Mouse (Mus musculus): ENCODE results near the gene Drd4. TPM values are rescaled to one million over a fixed set of nuclear protein-coding genes. Genes with fewer than 3 reads are reported as not detected.
"Not testable (repeated sequence)": the region's sequence is repeated elsewhere in the genome, so short reads cannot be mapped to it uniquely, and the experiment has no call there.

The Drd4 gene
- polyA plus RNA-seq (2015; fragmentation: Nextera tagmentation; extraction: Ambion mirVana): 0.35 and 0.40 TPM in 2 replicates

GRCm38 (mm10) chr7:141291921-141292582, at the start of gene Drd4:
Gene Drd4 (plus strand): TSS chr7:141292006.
- Histone ChIP-seq H3K9ac (peak within 1 kb of the TSS; percentile 51), H3K4me1 (replicated peaks) (peaks cover 22% of the 10 kb centered on the region), H3K9me3 (no peaks in the 10 kb centered on the region), H3K36me3 (no peaks in the 10 kb centered on the region), H3K27me3 (replicated peaks) (peaks cover 50% of the 10 kb centered on the region), H3K4me2 (replicated peaks) (peak within 1 kb of the TSS; percentile 97), H3K27ac (no peak within 1 kb of the TSS), H3K4me3 (replicated peaks) (peak within 1 kb of the TSS; percentile 52)
- ATAC-seq: peak; percentile 60; the same call in 1 of the 2 replicates
- 4% methylated on average over 46 of the region's 46 CpGs for WGBS

- WGBS: 88% methylated on average over 4 of the region's 4 CpGs
Measured at GRCm38 (mm10) chr7:141250486-141250885, 41.3 kb upstream of the Drd4 start.

DNA sequence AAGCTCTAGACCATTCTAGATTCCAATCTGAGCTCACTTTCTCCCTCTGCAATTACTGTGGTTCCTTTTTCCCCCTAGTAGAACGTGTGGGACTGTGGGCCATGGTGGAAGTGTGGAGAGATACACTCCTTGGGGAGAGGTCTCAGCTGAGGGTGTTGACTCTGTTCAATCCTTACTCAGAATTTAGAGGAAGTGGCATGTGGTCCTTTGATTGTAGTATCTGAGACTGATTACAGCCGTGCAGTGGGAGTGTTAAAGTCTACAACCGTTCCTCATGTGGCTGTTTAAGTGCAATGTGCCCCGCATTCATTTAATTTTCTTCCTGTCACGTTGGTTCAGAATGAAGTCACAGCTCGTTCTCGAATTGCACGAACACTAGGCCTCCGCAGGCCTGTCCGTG, 35.6 kb upstream of the Drd4 start:
- Histone ChIP-seq H3K27ac (no peak overlapping the region), H3K36me3 (peaks cover 53% of the 10 kb centered on the region), H3K9me3 (no peaks in the 10 kb centered on the region), H3K27me3 (replicated peaks) (no peaks in the 10 kb centered on the region), H3K4me3 (replicated peaks) (no peak overlapping the region), H3K4me2 (replicated peaks) (no peak overlapping the region), H3K9ac (no peak overlapping the region), H3K4me1 (replicated peaks) (no peaks in the 10 kb centered on the region)
- no peak for ATAC-seq
- WGBS: 89% methylated on average over 10 of the region's 10 CpGs

More at GRCm38 (mm10) chr7:141250486-141250885, 41.3 kb upstream of the Drd4 start:
- not testable (repeated sequence) for H3K27ac ChIP-seq; H3K27me3 ChIP-seq (replicated peaks); H3K9me3 ChIP-seq; H3K4me2 ChIP-seq (replicated peaks); H3K4me3 ChIP-seq (replicated peaks); H3K4me1 ChIP-seq (replicated peaks); ATAC-seq; H3K9ac ChIP-seq
- peaks cover 37% of the 10 kb centered on the region for H3K36me3 ChIP-seq

DNA sequence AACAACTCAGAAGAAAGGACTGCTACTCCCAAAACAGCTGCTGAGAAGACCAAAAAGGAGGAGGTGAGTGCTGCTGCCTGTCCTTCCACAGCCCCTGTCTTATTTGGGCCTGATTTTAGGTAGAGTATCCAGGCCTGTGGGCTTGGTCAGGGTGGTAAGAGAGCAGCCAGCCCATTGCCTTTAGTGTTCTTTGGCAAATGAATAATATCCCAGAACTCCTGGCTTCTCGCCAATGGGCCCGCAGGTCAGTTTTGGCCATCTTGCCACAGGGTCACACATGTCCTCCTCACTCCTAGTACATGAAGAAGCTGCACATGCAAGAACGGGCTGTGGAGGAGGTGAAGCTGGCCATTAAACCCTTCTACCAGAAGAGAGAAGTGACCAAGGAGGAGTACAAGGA, 30.3 kb upstream of the Drd4 start:
- ATAC-seq: no peak
- 84% methylated on average over 3 of the region's 3 CpGs for WGBS
- peaks cover 72% of the 10 kb centered on the region for H3K36me3 ChIP-seq

DNA sequence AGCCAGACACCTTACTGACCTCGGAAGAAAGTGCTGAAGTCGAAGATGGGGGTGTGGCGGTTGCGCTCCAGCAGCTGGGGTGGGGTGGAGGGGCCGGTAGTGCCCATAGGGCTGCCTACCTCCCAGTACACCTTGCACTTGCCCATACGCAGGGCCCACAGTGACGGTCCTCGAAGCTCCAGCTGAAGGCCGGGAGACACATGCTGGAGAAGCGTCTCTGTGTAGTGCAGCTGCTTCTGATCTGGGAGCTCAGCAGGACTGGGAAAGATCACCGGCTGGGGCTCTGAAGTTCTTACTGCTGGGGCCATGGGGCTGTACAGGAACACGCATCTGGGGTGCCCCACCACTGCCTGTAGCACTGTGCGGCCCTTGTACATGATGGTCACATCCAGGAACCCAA, 28.2 kb upstream of the Drd4 start:
- no peak overlapping the region for H3K4me2 ChIP-seq (replicated peaks)
- H3K36me3 ChIP-seq: peaks cover 53% of the 10 kb centered on the region
- WGBS: 86% methylated on average over 13 of the region's 13 CpGs
- no peak overlapping the region for H3K27ac ChIP-seq
- peaks cover 12% of the 10 kb centered on the region for H3K4me1 ChIP-seq (replicated peaks)
- H3K9ac ChIP-seq: no peak overlapping the region
- no peaks in the 10 kb centered on the region for H3K9me3 ChIP-seq
- ATAC-seq: no peak
- no peak overlapping the region for H3K4me3 ChIP-seq (replicated peaks)
- no peaks in the 10 kb centered on the region for H3K27me3 ChIP-seq (replicated peaks)

More for the DNA sequence above, 30.3 kb upstream of the Drd4 start:
- no peak overlapping the region for H3K27ac ChIP-seq
- H3K4me2 ChIP-seq (replicated peaks): no peak overlapping the region
- no peaks in the 10 kb centered on the region for H3K27me3 ChIP-seq (replicated peaks)
- H3K9ac ChIP-seq: no peak overlapping the region
- H3K4me1 ChIP-seq (replicated peaks): peaks cover 12% of the 10 kb centered on the region
- H3K4me3 ChIP-seq (replicated peaks): no peak overlapping the region
- H3K9me3 ChIP-seq: no peaks in the 10 kb centered on the region

DNA sequence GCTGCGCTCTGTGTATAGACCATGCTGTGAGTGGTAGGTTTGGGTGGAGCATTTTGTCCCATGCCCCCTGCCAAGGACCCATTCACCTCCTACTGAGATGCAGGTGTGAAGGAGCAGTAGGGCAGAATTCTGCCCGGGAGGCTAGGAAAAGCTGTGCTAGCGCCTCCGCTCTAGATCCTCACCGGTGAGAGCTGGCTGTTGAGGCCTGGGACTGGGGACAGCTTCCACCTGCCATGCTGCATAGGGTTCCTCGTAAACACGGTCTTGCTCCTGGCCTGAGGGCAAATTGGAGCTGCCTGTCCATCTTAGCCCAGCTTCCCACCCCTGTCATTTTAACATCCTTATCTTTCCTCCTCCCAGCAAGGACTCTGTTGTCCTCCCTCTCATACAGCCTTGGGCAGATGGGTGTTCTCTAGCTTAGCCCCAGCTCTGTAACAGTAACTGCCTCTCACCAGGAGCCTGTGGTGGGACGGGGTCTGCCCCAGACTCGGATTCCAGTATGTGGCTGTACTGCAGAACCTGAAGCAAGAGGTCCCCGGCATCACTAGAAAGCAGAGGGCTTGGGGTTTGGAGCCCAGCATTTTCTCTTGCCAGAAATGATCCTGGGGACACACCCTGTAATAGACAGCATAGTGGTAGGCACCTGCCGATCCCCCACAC, 27.6 kb upstream of the Drd4 start:
- no peaks in the 10 kb centered on the region for H3K9me3 ChIP-seq
- peaks cover 12% of the 10 kb centered on the region for H3K4me1 ChIP-seq (replicated peaks)
- H3K27ac ChIP-seq: no peak overlapping the region
- no peak overlapping the region for H3K4me2 ChIP-seq (replicated peaks)
- ATAC-seq: no peak
- H3K27me3 ChIP-seq (replicated peaks): no peaks in the 10 kb centered on the region
- H3K36me3 ChIP-seq: peaks cover 48% of the 10 kb centered on the region
- no peak overlapping the region for H3K4me3 ChIP-seq (replicated peaks)
- 73% methylated on average over 11 of the region's 11 CpGs for WGBS
- H3K9ac ChIP-seq: no peak overlapping the region

DNA sequence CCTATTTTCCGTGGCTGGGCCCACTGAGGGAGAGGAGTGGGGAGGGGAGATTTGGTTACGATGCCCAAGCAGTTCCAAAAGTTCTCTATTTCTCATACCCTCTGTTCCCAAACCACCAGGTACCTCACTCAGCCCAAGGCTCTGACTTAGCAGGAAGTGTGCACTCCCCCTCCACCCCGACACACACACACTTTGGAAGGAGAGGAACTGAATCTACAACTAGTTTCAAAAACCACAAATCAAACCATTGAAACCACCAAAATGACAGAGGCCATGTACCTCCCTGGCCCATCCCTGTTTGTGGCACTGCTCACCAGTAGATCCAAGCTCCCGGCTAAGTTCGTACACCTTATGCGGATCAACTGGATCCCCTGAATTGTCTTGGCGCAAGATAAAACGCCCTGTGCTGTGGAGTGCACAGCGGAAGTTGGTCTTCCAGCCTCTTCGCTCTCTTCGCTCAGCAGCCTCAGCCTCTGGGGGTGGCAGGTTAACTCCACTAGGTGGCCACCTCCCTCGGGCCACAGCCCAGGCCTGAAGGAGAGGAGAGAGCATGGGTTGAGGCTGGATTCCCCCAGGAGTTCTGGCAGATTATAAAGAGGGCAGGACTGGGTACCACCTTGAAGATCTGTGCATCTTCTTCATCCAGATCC, 26.9 kb upstream of the Drd4 start:
- Histone ChIP-seq H3K27me3 (replicated peaks) (no peaks in the 10 kb centered on the region), H3K4me3 (replicated peaks) (peak overlapping the region; percentile 60; the same call in 1 of the 2 replicates), H3K27ac (no peak overlapping the region), H3K9me3 (no peaks in the 10 kb centered on the region), H3K36me3 (peaks cover 41% of the 10 kb centered on the region), H3K4me1 (replicated peaks) (peaks cover 12% of the 10 kb centered on the region), H3K9ac (no peak overlapping the region), H3K4me2 (replicated peaks) (peak overlapping the region; percentile 88)
- WGBS: 27% methylated on average over 12 of the region's 12 CpGs
- ATAC-seq: peak; percentile 62

DNA sequence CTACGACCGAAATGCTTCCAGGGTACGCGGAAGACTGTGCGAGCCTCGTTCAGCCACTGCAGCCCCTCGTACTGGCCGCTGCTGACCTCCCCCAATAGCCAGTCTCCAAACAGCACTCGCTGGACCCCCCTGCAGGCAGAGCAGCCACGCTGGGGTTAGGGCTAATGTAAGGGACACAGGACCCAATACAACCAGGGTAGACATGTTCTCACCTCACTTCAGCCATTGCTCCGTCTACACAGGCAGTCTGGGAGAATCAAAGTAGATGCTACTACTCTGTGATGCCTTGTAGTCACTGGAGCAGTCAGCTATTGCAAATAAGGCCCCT, 26.4 kb upstream of the Drd4 start:
- WGBS: 46% methylated on average over 11 of the region's 11 CpGs
- Histone ChIP-seq H3K4me2 (replicated peaks) (peak overlapping the region; percentile 88), H3K4me3 (replicated peaks) (peak overlapping the region; percentile 60), H3K9me3 (no peaks in the 10 kb centered on the region), H3K9ac (no peak overlapping the region), H3K36me3 (peaks cover 37% of the 10 kb centered on the region), H3K4me1 (replicated peaks) (peaks cover 12% of the 10 kb centered on the region), H3K27me3 (replicated peaks) (no peaks in the 10 kb centered on the region), H3K27ac (no peak overlapping the region)
- ATAC-seq: no peak

- Histone ChIP-seq H3K36me3 (peaks cover 31% of the 10 kb centered on the region), H3K27me3 (replicated peaks) (no peaks in the 10 kb centered on the region), H3K9me3 (no peaks in the 10 kb centered on the region), H3K4me2 (replicated peaks) (peak within 1 kb of the TSS; percentile 88), H3K9ac (peak within 1 kb of the TSS; percentile 46), H3K4me3 (replicated peaks) (peak within 1 kb of the TSS; percentile 60), H3K27ac (no peak within 1 kb of the TSS; the same call in 1 of the 2 replicates), H3K4me1 (replicated peaks) (peaks cover 12% of the 10 kb centered on the region)
- peak; percentile 80 for ATAC-seq
- WGBS: 8% methylated on average over 25 of the region's 25 CpGs
Measured at GRCm38 (mm10) chr7:141265739-141266561, 25.9 kb upstream of the Drd4 start, which contains the start of gene Irf7. Gene Irf7 (minus strand): TSS chr7:141266481.

DNA sequence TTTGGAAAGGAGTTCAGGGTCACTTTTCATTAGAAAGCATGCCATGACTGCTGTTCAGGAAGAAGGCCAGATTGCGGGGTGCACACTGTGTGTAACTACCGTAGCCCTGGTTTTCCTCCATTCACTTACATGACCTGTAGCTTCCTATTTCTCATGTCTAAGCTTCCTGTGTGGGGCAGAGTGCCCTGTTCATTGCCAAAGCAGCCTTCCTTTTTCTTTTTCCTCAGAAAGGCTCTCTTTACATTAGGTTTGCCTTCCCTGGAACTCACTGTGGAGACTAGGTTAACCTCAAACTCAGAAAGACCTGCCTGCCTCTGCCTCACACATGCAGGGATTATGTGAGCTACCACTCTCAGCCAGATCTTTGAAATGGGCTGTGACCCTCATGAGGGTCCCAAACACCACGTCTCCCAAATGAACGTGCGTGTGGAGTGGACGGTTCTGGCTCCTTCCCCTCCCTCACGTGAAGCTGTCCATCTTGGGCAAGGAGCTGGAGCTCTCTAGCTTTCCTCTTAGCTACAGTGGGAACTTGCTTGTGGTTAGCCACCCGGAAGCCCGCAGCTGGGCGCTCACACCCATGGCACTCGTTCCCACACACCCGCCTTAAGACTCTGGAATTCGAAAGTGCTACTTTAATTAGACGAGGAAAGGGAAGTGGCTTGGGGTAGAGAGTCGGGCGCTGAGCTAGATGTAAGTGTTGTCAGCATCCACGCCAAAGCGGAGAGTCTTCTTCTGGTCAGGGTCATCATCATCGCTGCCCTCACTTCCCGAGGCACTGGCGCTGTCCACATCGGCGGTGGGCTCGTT, 23.1 kb upstream of the Drd4 start:
- no peak overlapping the region; the same call in 1 of the 2 replicates for H3K4me2 ChIP-seq (replicated peaks)
- ATAC-seq: no peak
- no peak overlapping the region for H3K9ac ChIP-seq

GRCm38 (mm10) chr7:141269273-141269545, 22.6 kb upstream of the Drd4 start:
- H3K9ac ChIP-seq: no peak overlapping the region
- ATAC-seq: no peak
- no peaks in the 10 kb centered on the region for H3K36me3 ChIP-seq
- no peak overlapping the region for H3K27ac ChIP-seq
- no peak overlapping the region for H3K4me2 ChIP-seq (replicated peaks)
- H3K4me1 ChIP-seq (replicated peaks): peaks cover 12% of the 10 kb centered on the region
- no peaks in the 10 kb centered on the region for H3K9me3 ChIP-seq
- WGBS: 79% methylated on average over 14 of the region's 14 CpGs
- no peak overlapping the region for H3K4me3 ChIP-seq (replicated peaks)
- no peaks in the 10 kb centered on the region for H3K27me3 ChIP-seq (replicated peaks)

More for the DNA sequence above, 23.1 kb upstream of the Drd4 start:
- Histone ChIP-seq H3K27me3 (replicated peaks) (no peaks in the 10 kb centered on the region), H3K27ac (no peak overlapping the region), H3K4me3 (replicated peaks) (no peak overlapping the region), H3K36me3 (peaks cover 4% of the 10 kb centered on the region), H3K4me1 (replicated peaks) (peaks cover 12% of the 10 kb centered on the region), H3K9me3 (no peaks in the 10 kb centered on the region)
- WGBS: 65% methylated on average over 24 of the region's 24 CpGs

All from intestine, embryonic 15.5 days (tissue).